Mouse (Mus musculus) intestine, embryonic 14.5 days (tissue): ENCODE results near the gene Rhbdd2. TPM values are rescaled to one million over a fixed set of nuclear protein-coding genes. Genes with fewer than 3 reads are reported as not detected.
"Not testable (repeated sequence)": the region's sequence is repeated elsewhere in the genome, so short reads cannot be mapped to it uniquely, and the experiment has no call there.

Experiments
- ATAC-seq: fragments of 200-750 bp; cut with Nextera tagmentation; replicated peaks from 2 replicates; pipeline ENCODE4 v1.8.0; 2017; ENCODE audit warnings: low read depth, moderate number of reproducible peaks, moderate TSS enrichment, moderate library complexity; ENCODE audit not compliant: low FRiP score, low TSS enrichment
- DNase-seq: peaks from one replicate; pipeline ENCODE4 v3.0.0-alpha.2; 2018; ENCODE audit warnings: low spot score
- H3K27ac ChIP-seq: fragments of 300-500 bp; sonication (generic); 2 replicates; pipeline ENCODE4 v1.5.1; 2014; ENCODE audit warnings: low read depth, mild to moderate bottlenecking, control low read depth
- H3K27me3 ChIP-seq: fragments of 300-500 bp; sonication (generic); replicated peaks from 2 replicates; pipeline ENCODE4 v1.6.1; 2014; ENCODE audit warnings: low read length, control low read depth; ENCODE audit not compliant: control insufficient read depth, insufficient read depth
- H3K36me3 ChIP-seq: fragments of 300-500 bp; sonication (generic); 2 replicates; pipeline ENCODE4 v1.6.1; 2014; ENCODE audit warnings: low read length, control low read depth; ENCODE audit not compliant: control insufficient read depth, insufficient read depth
- H3K4me1 ChIP-seq: fragments of 300-500 bp; sonication (generic); replicated peaks from 2 replicates; pipeline ENCODE4 v1.6.1; 2014; ENCODE audit warnings: low read length, control low read depth, mixed read lengths; ENCODE audit not compliant: control insufficient read depth, insufficient read depth
- H3K4me2 ChIP-seq: fragments of 300-500 bp; sonication (generic); 2 replicates; pipeline ENCODE4 v1.6.1; 2014; ENCODE audit warnings: low read length
- H3K4me3 ChIP-seq: fragments of 300-500 bp; sonication (generic); 2 replicates; pipeline ENCODE4 v1.5.1; 2014; ENCODE audit warnings: low read depth, low read length, control low read depth, mixed read lengths
- H3K9ac ChIP-seq: fragments of 300-500 bp; sonication (generic); 2 replicates; pipeline ENCODE4 v1.6.1; 2014; ENCODE audit warnings: mild to moderate bottlenecking, low read length
- H3K9me3 ChIP-seq: fragments of 300-500 bp; sonication (generic); 2 replicates; pipeline ENCODE4 v1.6.1; 2016; ENCODE audit warnings: low read length, control low read depth; ENCODE audit not compliant: control insufficient read depth
- WGBS: fragments of 180-500 bp; shearing (Covaris S2); extraction: QIAGEN DNeasy Blood & Tissue Kit; methylation state at CpG from one replicate; pipeline ENCODE4 v1.1.7; 2014; 5-methylcytosine and 5-hydroxymethylcytosine counted together
- polyA plus RNA-seq: library from polyadenylated mRNA; unstranded; fragments of >200 nt; fragmentation: Nextera tagmentation; extraction: Ambion mirVana; gene quantifications from 2 replicates; pipeline ENCODE4 v1.2.1, GENCODE M21; 2014

Gene Rhbdd2
- polyA plus RNA-seq: 44.5 and 45.1 TPM in 2 replicates

GRCm38 (mm10) chr5:135632117-135632796 lies at the start of gene Rhbdd2:
TSS of gene Rhbdd2 (plus strand) at chr5:135632618.
- peak within 1 kb of the TSS; percentile 65 for H3K9ac ChIP-seq
- H3K4me3 ChIP-seq: peak within 1 kb of the TSS; percentile 76
- H3K27me3 ChIP-seq: no peaks in the 10 kb centered on the region
- DNase-seq (peak; percentile 97), ATAC-seq (peak; percentile 99)
- H3K4me1 ChIP-seq: peaks cover 11% of the 10 kb centered on the region
- no peaks in the 10 kb centered on the region for H3K9me3 ChIP-seq
- H3K36me3 ChIP-seq: peaks cover 22% of the 10 kb centered on the region
- 19% methylated on average over 20 of the region's 30 CpGs for WGBS
- peak within 1 kb of the TSS; percentile 20; the same call in 1 of the 2 replicates for H3K27ac ChIP-seq
- peak within 1 kb of the TSS; percentile 63 for H3K4me2 ChIP-seq

GRCm38 (mm10) chr5:135585691-135586090 lies 46.7 kb upstream of the Rhbdd2 start:
- no peak overlapping the region for H3K9ac ChIP-seq
- no peaks in the 10 kb centered on the region for H3K36me3 ChIP-seq
- ATAC-seq (no peak), DNase-seq (no peak)
- H3K4me2 ChIP-seq: no peak overlapping the region
- 86% methylated on average over 8 of the region's 8 CpGs for WGBS
- H3K27ac ChIP-seq: no peak overlapping the region
- no peaks in the 10 kb centered on the region; the same call in 1 of the 2 replicates for H3K9me3 ChIP-seq
- no peaks in the 10 kb centered on the region for H3K27me3 ChIP-seq
- no peak overlapping the region for H3K4me3 ChIP-seq
- H3K4me1 ChIP-seq: no peaks in the 10 kb centered on the region

GRCm38 (mm10) chr5:135587764-135588163 lies 44.7 kb upstream of the Rhbdd2 start:
- Histone ChIP-seq H3K27me3 (no peaks in the 10 kb centered on the region), H3K27ac (no peak overlapping the region), H3K4me2 (no peak overlapping the region), H3K9me3 (peaks cover 2% of the 10 kb centered on the region; the same call in 1 of the 2 replicates), H3K9ac (no peak overlapping the region), H3K4me1 (no peaks in the 10 kb centered on the region), H3K4me3 (no peak overlapping the region), H3K36me3 (no peaks in the 10 kb centered on the region)
- 86% methylated on average over 4 of the region's 4 CpGs for WGBS
- DNase-seq (no peak), ATAC-seq (no peak)

GRCm38 (mm10) chr5:135589996-135590784 lies 42.2 kb upstream of the Rhbdd2 start:
- Histone ChIP-seq H3K36me3 (no peaks in the 10 kb centered on the region), H3K4me1 (no peaks in the 10 kb centered on the region), H3K9ac (no peak overlapping the region), H3K4me2 (no peak overlapping the region), H3K27ac (no peak overlapping the region), H3K27me3 (no peaks in the 10 kb centered on the region), H3K9me3 (peaks cover 2% of the 10 kb centered on the region; the same call in 1 of the 2 replicates), H3K4me3 (no peak overlapping the region)
- 87% methylated on average over 12 of the region's 12 CpGs for WGBS
- no peak for DNase-seq
- no peak for ATAC-seq

- not testable (repeated sequence) for H3K9me3 ChIP-seq, H3K9ac ChIP-seq, H3K4me2 ChIP-seq, H3K27me3 ChIP-seq, DNase-seq, ATAC-seq, H3K27ac ChIP-seq, H3K4me1 ChIP-seq, H3K36me3 ChIP-seq, H3K4me3 ChIP-seq
- no CpG with 5 or more reads among the region's 1 CpGs for WGBS
Observed at GRCm38 (mm10) chr5:135604643-135605042, 27.8 kb upstream of the Rhbdd2 start.

GRCm38 (mm10) chr5:135606717-135607116 lies 25.7 kb upstream of the Rhbdd2 start:
- H3K4me3 ChIP-seq, H3K4me1 ChIP-seq, H3K36me3 ChIP-seq, H3K9ac ChIP-seq, H3K27ac ChIP-seq, H3K9me3 ChIP-seq, H3K4me2 ChIP-seq, DNase-seq, ATAC-seq, H3K27me3 ChIP-seq: not testable (repeated sequence)
- WGBS: no CpG with 5 or more reads among the region's 1 CpGs

GRCm38 (mm10) chr5:135607581-135607980 lies 24.8 kb upstream of the Rhbdd2 start:
- Histone ChIP-seq H3K4me1 (no peaks in the 10 kb centered on the region), H3K9me3 (0 out of 2 replicates have a peak, but pooled peaks cover 7% of the 10 kb centered on the region), H3K4me2 (no peak overlapping the region), H3K36me3 (no peaks in the 10 kb centered on the region), H3K27me3 (no peaks in the 10 kb centered on the region), H3K9ac (no peak overlapping the region), H3K27ac (no peak overlapping the region), H3K4me3 (no peak overlapping the region)
- DNase-seq (no peak), ATAC-seq (no peak)
- WGBS: 48% methylated on average over 1 of the region's 1 CpGs

GRCm38 (mm10) chr5:135609794-135610193 lies 22.6 kb upstream of the Rhbdd2 start:
- 52% methylated on average over 4 of the region's 4 CpGs for WGBS
- 0 out of 2 replicates have a peak, but pooled peaks cover 3% of the 10 kb centered on the region for H3K9me3 ChIP-seq
- no peak overlapping the region for H3K9ac ChIP-seq
- H3K27me3 ChIP-seq: no peaks in the 10 kb centered on the region
- no peak overlapping the region for H3K27ac ChIP-seq
- H3K4me1 ChIP-seq: no peaks in the 10 kb centered on the region
- no peaks in the 10 kb centered on the region for H3K36me3 ChIP-seq
- DNase-seq (peak; percentile 32), ATAC-seq (no peak)
- no peak overlapping the region for H3K4me2 ChIP-seq
- H3K4me3 ChIP-seq: no peak overlapping the region
